Mouse (Mus musculus) heart, postnatal 0 days (tissue): ENCODE results near the gene Ptprb. TPM values are rescaled to one million over a fixed set of nuclear protein-coding genes. Genes with fewer than 3 reads are reported as not detected.

ENCODE experiments used
- ATAC-seq: fragments of 200-750 bp; cut with Nextera tagmentation; 2 replicates; pipeline ENCODE4 v1.8.0; 2017; ENCODE audit warnings: low read depth, moderate number of reproducible peaks, moderate library complexity; ENCODE audit not compliant: insufficient read depth
- DNase-seq: peaks from one replicate; pipeline ENCODE4 v3.0.0-alpha.2; 2016; ENCODE audit warnings: low spot score
- H3K27ac ChIP-seq: fragments of 300-500 bp; sonication (generic); 2 replicates; pipeline ENCODE4 v1.5.1; 2014; ENCODE audit warnings: low read depth, mild to moderate bottlenecking
- H3K27me3 ChIP-seq: fragments of 300-500 bp; sonication (generic); 2 replicates; pipeline ENCODE4 v1.6.1; 2014; ENCODE audit warnings: low read length, mixed read lengths; ENCODE audit not compliant: control insufficient read depth, insufficient read depth
- H3K36me3 ChIP-seq: fragments of 300-500 bp; sonication (generic); replicated peaks from 2 replicates; pipeline ENCODE4 v1.6.1; 2014; ENCODE audit warnings: low read length, mixed read lengths; ENCODE audit not compliant: control insufficient read depth, insufficient read depth
- H3K4me1 ChIP-seq: fragments of 300-500 bp; sonication (generic); 2 replicates; pipeline ENCODE4 v1.6.1; 2014; ENCODE audit warnings: antibody characterized with exemption; ENCODE audit not compliant: control insufficient read depth, insufficient read depth
- H3K4me2 ChIP-seq: fragments of 300-500 bp; sonication (generic); 2 replicates; pipeline ENCODE4 v1.6.1; 2014; ENCODE audit warnings: low read depth, mild to moderate bottlenecking, low read length, moderate library complexity
- H3K4me3 ChIP-seq: fragments of 300-500 bp; sonication (generic); 2 replicates; pipeline ENCODE4 v1.5.1; 2014; ENCODE audit warnings: low read depth, low read length
- H3K9ac ChIP-seq: fragments of 300-500 bp; sonication (generic); replicated peaks from 2 replicates; pipeline ENCODE4 v1.6.1; 2014; ENCODE audit warnings: low read depth, low read length, mixed read lengths
- H3K9me3 ChIP-seq: fragments of 300-500 bp; sonication (generic); replicated peaks from 2 replicates; pipeline ENCODE4 v1.6.1; 2016; ENCODE audit warnings: low read length; ENCODE audit not compliant: control insufficient read depth
- CTCF ChIP-seq: IDR thresholded peaks from 2 replicates; pipeline ENCODE4 v1.5.1; 2016; ENCODE audit warnings: antibody characterized with exemption, control low read depth, low read depth
- EP300 ChIP-seq: IDR thresholded peaks from 2 replicates; pipeline ENCODE4 v1.6.1; 2016; ENCODE audit warnings: antibody characterized with exemption, low read depth
- WGBS: fragments of 180-500 bp; shearing (Covaris S2); extraction: QIAGEN DNeasy Blood & Tissue Kit; methylation state at CpG from one replicate; pipeline ENCODE4 v1.1.7; 2014; 5-methylcytosine and 5-hydroxymethylcytosine counted together
- polyA plus RNA-seq: library from polyadenylated mRNA; unstranded; fragments of >200 nt; fragmentation: Nextera tagmentation; extraction: Ambion mirVana; gene quantifications from 2 replicates; pipeline ENCODE4 v1.2.1, GENCODE M21; 2015
- total RNA-seq: library from RNA; depleted of rRNA; stranded (reverse); fragments of >200 nt; gene quantifications from 2 replicates; pipeline ENCODE4 v1.2.3, GENCODE M21; 2014; ENCODE audit warnings: low replicate concordance

The Ptprb gene
- total and polyA plus RNA-seq, 2 experiments from 2014 or later: 6.9 to 22.3 TPM

DNA sequence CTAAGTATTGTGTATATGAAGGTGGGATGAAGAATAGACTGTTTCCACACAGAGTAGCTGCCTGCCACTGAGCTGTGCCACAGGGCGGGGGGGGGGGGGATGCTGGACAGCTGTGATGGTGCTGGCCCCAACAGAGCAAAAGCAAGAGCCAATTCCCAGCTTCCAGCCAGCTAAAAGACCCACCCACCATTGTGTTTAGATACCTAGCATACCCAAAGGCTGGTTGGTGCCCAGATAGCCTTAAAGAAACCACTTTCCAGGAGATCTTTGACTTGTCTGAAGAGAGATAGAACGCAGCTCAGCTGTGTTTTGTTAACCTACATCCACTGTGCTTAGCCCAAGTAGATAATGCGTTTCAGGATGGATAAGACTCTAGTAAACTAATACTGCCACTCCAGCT lies 3.2 kb upstream of the Ptprb start:
- H3K36me3 ChIP-seq: no peaks in the 10 kb centered on the region
- no peaks in the 10 kb centered on the region for H3K27me3 ChIP-seq
- peak overlapping the region; percentile 71; the same call in 1 of the 2 replicates for H3K27ac ChIP-seq
- H3K9ac ChIP-seq: no peak overlapping the region
- no peak for TF ChIP-seq EP300
- TF ChIP-seq CTCF: no peak
- 47% methylated on average over 3 of the region's 3 CpGs for WGBS
- no peak overlapping the region for H3K4me2 ChIP-seq
- DNase-seq (no peak), ATAC-seq (no peak)
- peaks cover 7% of the 10 kb centered on the region; the same call in 1 of the 2 replicates for H3K4me1 ChIP-seq
- H3K9me3 ChIP-seq: no peaks in the 10 kb centered on the region
- H3K4me3 ChIP-seq: no peak overlapping the region

- TF ChIP-seq EP300 (peak; percentile 55; the same call in 1 of the 2 replicates), CTCF (no peak)
- DNase-seq (no peak), ATAC-seq (peak; percentile 60; the same call in 1 of the 2 replicates)
- no peaks in the 10 kb centered on the region for H3K9me3 ChIP-seq
- H3K9ac ChIP-seq: no peak overlapping the region
- H3K27ac ChIP-seq: peak overlapping the region; percentile 54
- H3K36me3 ChIP-seq: no peaks in the 10 kb centered on the region
- no peak overlapping the region for H3K4me2 ChIP-seq
- 0 out of 2 replicates have a peak, but pooled peaks cover 8% of the 10 kb centered on the region for H3K4me1 ChIP-seq
- no peak overlapping the region for H3K4me3 ChIP-seq
- WGBS: 72% methylated on average over 7 of the region's 7 CpGs
- 0 out of 2 replicates have a peak, but pooled peaks cover 3% of the 10 kb centered on the region for H3K27me3 ChIP-seq
Measured at GRCm38 (mm10) chr10:116286697-116287344, 11.5 kb downstream of the Ptprb start.

- H3K4me1 ChIP-seq: 0 out of 2 replicates have a peak, but pooled peaks cover 8% of the 10 kb centered on the region
- H3K27ac ChIP-seq: peak overlapping the region; percentile 52
- no peak overlapping the region for H3K9ac ChIP-seq
- ATAC-seq: peak; percentile 53
- no peaks in the 10 kb centered on the region for H3K9me3 ChIP-seq
- TF ChIP-seq EP300: no peak
- no peak for TF ChIP-seq CTCF
- 0 out of 2 replicates have a peak, but pooled peaks cover 3% of the 10 kb centered on the region for H3K27me3 ChIP-seq
- no peak overlapping the region for H3K4me3 ChIP-seq
- WGBS: 28% methylated on average over 9 of the region's 9 CpGs
- H3K36me3 ChIP-seq: no peaks in the 10 kb centered on the region
- H3K4me2 ChIP-seq: no peak overlapping the region
- no peak for DNase-seq
Measured at GRCm38 (mm10) chr10:116288130-116288529, 12.8 kb downstream of the Ptprb start.

DNA sequence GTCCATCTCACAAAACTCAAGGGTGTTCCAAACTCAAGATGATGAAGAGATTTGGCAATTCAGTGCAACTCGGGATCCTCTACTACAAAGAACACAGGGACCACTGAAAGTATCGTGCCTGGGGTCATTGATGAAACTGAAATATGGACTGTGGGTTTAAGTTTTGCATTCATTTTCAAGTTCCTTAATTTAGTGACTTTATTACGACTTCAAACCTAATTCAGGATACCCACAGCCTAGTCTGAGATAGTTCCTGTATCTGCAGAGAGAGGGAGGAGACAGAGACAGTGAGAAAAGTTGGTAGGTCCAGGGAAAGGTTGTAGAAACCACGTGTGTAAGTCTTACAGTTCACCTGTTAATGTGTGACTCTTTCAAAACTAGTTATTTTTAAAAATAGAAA lies 15.2 kb downstream of the Ptprb start:
- H3K9ac ChIP-seq: no peak overlapping the region
- no peak overlapping the region for H3K27ac ChIP-seq
- ATAC-seq: no peak
- WGBS: 72% methylated on average over 4 of the region's 4 CpGs
- H3K4me3 ChIP-seq: no peak overlapping the region
- 0 out of 2 replicates have a peak, but pooled peaks cover 8% of the 10 kb centered on the region for H3K4me1 ChIP-seq
- 0 out of 2 replicates have a peak, but pooled peaks cover 3% of the 10 kb centered on the region for H3K27me3 ChIP-seq
- no peak overlapping the region for H3K4me2 ChIP-seq
- TF ChIP-seq EP300: no peak
- no peak for TF ChIP-seq CTCF
- H3K36me3 ChIP-seq: no peaks in the 10 kb centered on the region
- H3K9me3 ChIP-seq: no peaks in the 10 kb centered on the region
- no peak for DNase-seq

DNA sequence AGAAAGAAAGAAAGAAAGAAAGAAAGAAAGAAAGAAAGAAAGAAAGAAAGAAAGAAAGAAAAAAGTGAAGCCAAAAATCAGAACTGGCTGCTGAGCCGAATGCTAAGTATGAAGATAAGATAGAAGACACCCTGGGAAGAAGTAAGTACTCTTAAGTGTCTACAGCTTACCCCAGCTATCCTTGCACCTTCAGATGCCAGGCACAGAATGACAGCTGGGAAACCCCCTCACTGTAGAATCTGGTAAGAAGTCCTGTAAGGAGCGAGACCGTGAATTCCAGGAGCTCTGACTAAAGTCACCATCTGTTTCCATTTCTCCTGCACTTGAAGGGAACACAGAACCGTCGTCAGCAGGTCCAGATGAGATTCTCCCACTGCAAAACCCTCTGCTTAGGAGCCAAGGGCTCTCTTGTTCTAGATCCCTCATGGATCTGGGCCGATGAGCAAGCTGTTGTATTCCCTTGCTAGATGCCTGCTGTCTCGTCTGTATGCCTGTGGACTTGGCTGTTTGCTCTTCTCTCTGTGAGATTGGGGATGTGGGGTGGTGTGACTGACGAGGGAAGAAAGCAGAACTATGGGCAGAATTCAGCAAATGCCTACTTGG lies 15.9 kb downstream of the Ptprb start:
- no peak for TF ChIP-seq CTCF
- no peak for TF ChIP-seq EP300
- no peak overlapping the region for H3K27ac ChIP-seq

More for the DNA sequence above, 15.9 kb downstream of the Ptprb start:
- H3K36me3 ChIP-seq: no peaks in the 10 kb centered on the region
- 0 out of 2 replicates have a peak, but pooled peaks cover 8% of the 10 kb centered on the region for H3K4me1 ChIP-seq
- DNase-seq (no peak), ATAC-seq (no peak)
- 0 out of 2 replicates have a peak, but pooled peaks cover 3% of the 10 kb centered on the region for H3K27me3 ChIP-seq
- H3K4me2 ChIP-seq: no peak overlapping the region
- H3K9me3 ChIP-seq: no peaks in the 10 kb centered on the region
- no peak overlapping the region for H3K4me3 ChIP-seq
- no peak overlapping the region for H3K9ac ChIP-seq
- 36% methylated on average over 8 of the region's 8 CpGs for WGBS
